Mouse (Mus musculus): ENCODE measurements at regions not wholly inside any gene's neighbourhood (a gene's known extent, or its start where the extent isn't known, plus 50 kb on each side); places are given as distances from the start of the nearest gene placed in this dataset.
A peak's percentile ranks its signal among the peaks of the same experiment; 100 is the strongest.

- DNase-seq = no peak
These were observed 65.8 kb upstream of the Atp11b start for GRCm38 (mm10) chr3:35688111-35688510.

GRCm38 (mm10) chr3:35688781-35689180, 65.1 kb upstream of the Atp11b start:
- peak; percentile 35 to 56 for DNase-seq

- DNase-seq = peak; percentile 74 to 79
These were observed 60.9 kb upstream of the Atp11b start for GRCm38 (mm10) chr3:35693039-35693438.

GRCm38 (mm10) chr3:35693551-35693950, 60.4 kb upstream of the Atp11b start:
- DNase-seq = no peak

- DNase-seq = no peak
These were observed 59.7 kb upstream of the Atp11b start for GRCm38 (mm10) chr3:35694241-35694640.

- DNase-seq = no peak
These were observed 58.0 kb upstream of the Atp11b start for GRCm38 (mm10) chr3:35695859-35696258.

GRCm38 (mm10) chr3:35699266-35699665, 54.6 kb upstream of the Atp11b start:
- DNase-seq = no peak

GRCm38 (mm10) chr3:35699979-35700378, 53.9 kb upstream of the Atp11b start:
- no peak for DNase-seq

- DNase-seq = no peak
These were observed 50.2 kb upstream of the Atp11b start for GRCm38 (mm10) chr3:35703528-35704327.

Data from cerebellum, postnatal 10 days (tissue).